27 mouse cellular contexts compared by ENCODE assay signal in the genomic region with DNA sequence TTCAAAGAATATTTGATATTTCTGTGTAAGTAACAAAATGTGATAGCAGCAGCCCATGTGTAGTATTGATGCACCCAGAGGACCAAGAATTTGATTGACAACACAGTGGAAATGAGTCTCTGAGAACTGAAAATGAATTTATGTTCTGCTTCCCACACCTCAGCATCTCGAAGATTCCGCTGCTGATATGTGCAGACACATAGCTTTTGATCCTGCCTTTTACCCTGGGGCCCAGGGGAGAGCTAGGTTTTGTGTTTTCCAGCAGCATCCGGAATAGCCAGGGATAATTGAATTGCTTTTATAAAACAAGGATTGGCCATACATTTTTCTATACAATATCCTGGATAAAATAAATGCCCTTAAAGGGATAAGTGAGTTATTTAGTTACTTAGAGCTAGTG. TPM values are rescaled to one million over a fixed set of nuclear protein-coding genes. Genes with fewer than 3 reads are reported as not detected.
DNase-seq lines count a peak whose midpoint lies in the region; ATAC-seq lines count a peak whose summit lies in the region.
"Had no signal": no experiment of that assay in that cellular context is flagged by ENCODE, and none has a peak within 500 bp of the region (broad histone marks: within the 10 kb centered on the region; RNA-seq: fewer than 3 reads in every experiment).

No protein-coding gene starts in this region.

- H3K9me3 ChIP-seq in hindbrain, embryonic 14.5 days (ENCODE audit: control insufficient read depth, low read length), result no peaks in the 10 kb centered on the region
- no peaks in the 10 kb centered on the region for H3K9me3 ChIP-seq in hindbrain, embryonic 12.5 days (replicated peaks)
- H3K9me3 ChIP-seq in midbrain, embryonic 14.5 days (ENCODE audit: control insufficient read depth, low read length), result no peaks in the 10 kb centered on the region
- no peaks in the 10 kb centered on the region for H3K9me3 ChIP-seq in midbrain, embryonic 10.5 days (replicated peaks)
- no peaks in the 10 kb centered on the region for H3K9me3 ChIP-seq in midbrain, embryonic 16.5 days (replicated peaks; ENCODE audit: control insufficient read depth, low read length, poor library complexity, severe bottlenecking)
- no peaks in the 10 kb centered on the region for H3K9me3 ChIP-seq in liver, embryonic 12.5 days (replicated peaks)
- H3K9me3 ChIP-seq: embryonic facial prominence, embryonic 13.5 days; embryonic facial prominence, embryonic 15.5 days; forebrain, embryonic 10.5 days; forebrain, embryonic 12.5 days had no signal

- peaks cover 8% of the 10 kb centered on the region; the same call in 1 of the 2 replicates for H3K4me1 ChIP-seq in hindbrain, embryonic 14.5 days (replicated peaks; ENCODE audit: control insufficient read depth, insufficient read depth, low read length)
- 0 out of 2 replicates have a peak, but pooled peaks cover 3% of the 10 kb centered on the region for H3K4me1 ChIP-seq in hindbrain, embryonic 12.5 days
- H3K4me1 ChIP-seq in midbrain, embryonic 14.5 days (ENCODE audit: control insufficient read depth, insufficient read depth, low read length), result no peaks in the 10 kb centered on the region
- H3K4me1 ChIP-seq in midbrain, embryonic 10.5 days, result peaks cover 9% of the 10 kb centered on the region
- peaks cover 13% of the 10 kb centered on the region for H3K4me1 ChIP-seq in midbrain, embryonic 16.5 days (ENCODE audit: control insufficient read depth, insufficient read depth, low read length)
- H3K4me1 ChIP-seq in liver, embryonic 12.5 days, result no peaks in the 10 kb centered on the region
- H3K4me1 ChIP-seq: embryonic facial prominence, embryonic 15.5 days had no signal

- H3K4me3 ChIP-seq in hindbrain, embryonic 14.5 days (replicated peaks; ENCODE audit: low read length), result no peak overlapping the region
- no peak overlapping the region for H3K4me3 ChIP-seq in hindbrain, embryonic 12.5 days
- H3K4me3 ChIP-seq in midbrain, embryonic 14.5 days (replicated peaks; ENCODE audit: low read depth, low read length), result no peak overlapping the region
- H3K4me3 ChIP-seq in midbrain, embryonic 10.5 days, result no peak overlapping the region
- no peak overlapping the region for H3K4me3 ChIP-seq in midbrain, embryonic 16.5 days (ENCODE audit: low read depth, low read length)
- H3K4me3 ChIP-seq in liver, embryonic 12.5 days, result no peak overlapping the region
- H3K4me3 ChIP-seq: embryonic facial prominence, embryonic 13.5 days; embryonic facial prominence, embryonic 15.5 days; erythroblast, embryonic 14.5 days; forebrain, embryonic 10.5 days; forebrain, embryonic 12.5 days had no signal

- H3K4me2 ChIP-seq in hindbrain, embryonic 14.5 days (replicated peaks), result no peak overlapping the region
- H3K4me2 ChIP-seq in hindbrain, embryonic 12.5 days (replicated peaks), result no peak overlapping the region
- H3K4me2 ChIP-seq in midbrain, embryonic 14.5 days (ENCODE audit: low read length), result no peak overlapping the region
- no peak overlapping the region for H3K4me2 ChIP-seq in midbrain, embryonic 16.5 days (ENCODE audit: low read length)
- H3K4me2 ChIP-seq in liver, embryonic 12.5 days, result no peak overlapping the region
- H3K4me2 ChIP-seq: embryonic facial prominence, embryonic 13.5 days; embryonic facial prominence, embryonic 15.5 days; forebrain, embryonic 12.5 days had no signal

- no peaks in the 10 kb centered on the region for H3K36me3 ChIP-seq in hindbrain, embryonic 14.5 days (replicated peaks; ENCODE audit: control insufficient read depth, insufficient read depth)
- H3K36me3 ChIP-seq in hindbrain, embryonic 12.5 days, result no peaks in the 10 kb centered on the region
- no peaks in the 10 kb centered on the region for H3K36me3 ChIP-seq in midbrain, embryonic 14.5 days (ENCODE audit: control insufficient read depth, insufficient read depth, low read length)
- H3K36me3 ChIP-seq in midbrain, embryonic 10.5 days, result no peaks in the 10 kb centered on the region
- no peaks in the 10 kb centered on the region for H3K36me3 ChIP-seq in midbrain, embryonic 16.5 days (ENCODE audit: control insufficient read depth, insufficient read depth, low read length)
- H3K36me3 ChIP-seq in liver, embryonic 12.5 days, result no peaks in the 10 kb centered on the region
- H3K36me3 ChIP-seq: embryonic facial prominence, embryonic 13.5 days; embryonic facial prominence, embryonic 15.5 days; forebrain, embryonic 10.5 days; forebrain, embryonic 12.5 days had no signal

- ATAC-seq in hindbrain, embryonic 14.5 days (ENCODE audit: low FRiP score), result no peak
- no peak for ATAC-seq in hindbrain, embryonic 12.5 days (ENCODE audit: low FRiP score)
- no peak for ATAC-seq in midbrain, embryonic 14.5 days (ENCODE audit: low FRiP score, low TSS enrichment)
- ATAC-seq in midbrain, embryonic 16.5 days, result peak; percentile 29; the same call in 1 of the 2 replicates
- ATAC-seq in liver, embryonic 12.5 days, result no peak
- ATAC-seq: activated CD4-positive, CD25-positive, alpha-beta regulatory T cell, adult 4 months; forebrain, embryonic 14.5 days; forebrain, embryonic 16.5 days had no signal

- DNase-seq in hindbrain, embryonic 14.5 days (ENCODE audit: low spot score), result no peak
- peak; percentile 74 for DNase-seq in midbrain, embryonic 14.5 days
- DNase-seq in midbrain, embryonic 10.5 days (ENCODE audit: low spot score), result no peak
- peak; percentile 25 for DNase-seq in retina, postnatal 1 day
- no peak for DNase-seq in retina, embryonic 14.5 days (ENCODE audit: low spot score)
- DNase-seq: adrenal gland, adult 8-10 months; adrenal gland, postnatal 14 days; adrenal gland, postnatal 36 days; cerebellum, adult 11 months; cerebellum, adult 18-20 months; cerebellum, adult 8-10 months; cerebellum, adult 9-11 months; cerebellum, postnatal 14 days; cerebellum, postnatal 36 days; embryo, embryonic 11 days had no signal

- H3K9ac ChIP-seq in hindbrain, embryonic 14.5 days, result no peak overlapping the region
- H3K9ac ChIP-seq in hindbrain, embryonic 12.5 days, result no peak overlapping the region
- H3K9ac ChIP-seq in midbrain, embryonic 14.5 days (replicated peaks; ENCODE audit: low read length), result no peak overlapping the region
- no peak overlapping the region for H3K9ac ChIP-seq in midbrain, embryonic 16.5 days (ENCODE audit: low read depth, low read length)
- no peak overlapping the region for H3K9ac ChIP-seq in liver, embryonic 12.5 days
- H3K9ac ChIP-seq: embryonic facial prominence, embryonic 13.5 days; embryonic facial prominence, embryonic 15.5 days; forebrain, embryonic 12.5 days had no signal

- no peaks in the 10 kb centered on the region for H3K27me3 ChIP-seq in hindbrain, embryonic 14.5 days (ENCODE audit: control insufficient read depth, insufficient read depth, low read length)
- H3K27me3 ChIP-seq in hindbrain, embryonic 12.5 days, result no peaks in the 10 kb centered on the region
- no peaks in the 10 kb centered on the region for H3K27me3 ChIP-seq in midbrain, embryonic 14.5 days (ENCODE audit: control insufficient read depth, insufficient read depth, low read length)
- no peaks in the 10 kb centered on the region for H3K27me3 ChIP-seq in midbrain, embryonic 10.5 days (ENCODE audit: low read depth, poor library complexity, severe bottlenecking)
- no peaks in the 10 kb centered on the region for H3K27me3 ChIP-seq in midbrain, embryonic 16.5 days (ENCODE audit: control insufficient read depth, insufficient read depth, low read depth, low read length)
- no peaks in the 10 kb centered on the region for H3K27me3 ChIP-seq in liver, embryonic 12.5 days (replicated peaks)
- H3K27me3 ChIP-seq: embryonic facial prominence, embryonic 13.5 days; embryonic facial prominence, embryonic 15.5 days; forebrain, embryonic 12.5 days had no signal

- 0 out of 2 replicates have a peak overlapping the region, but pooled peaks have one; percentile 5 for H3K27ac ChIP-seq in hindbrain, embryonic 14.5 days
- H3K27ac ChIP-seq in hindbrain, embryonic 12.5 days, result no peak overlapping the region
- peak overlapping the region; percentile 32; the same call in 1 of the 2 replicates for H3K27ac ChIP-seq in midbrain, embryonic 14.5 days (replicated peaks; ENCODE audit: low read depth, low read length)
- H3K27ac ChIP-seq in midbrain, embryonic 10.5 days (replicated peaks), result no peak overlapping the region
- H3K27ac ChIP-seq in midbrain, embryonic 16.5 days (ENCODE audit: low read length), result no peak overlapping the region
- no peak overlapping the region for H3K27ac ChIP-seq in liver, embryonic 12.5 days
- H3K27ac ChIP-seq: embryonic facial prominence, embryonic 13.5 days; embryonic facial prominence, embryonic 15.5 days; forebrain, embryonic 10.5 days; forebrain, embryonic 12.5 days had no signal

- WGBS in hindbrain, embryonic 14.5 days, result 51% methylated on average over 3 of the region's 3 CpGs
- 62% methylated on average over 3 of the region's 3 CpGs for WGBS in hindbrain, embryonic 12.5 days
- WGBS in midbrain, embryonic 14.5 days, result 20% methylated on average over 3 of the region's 3 CpGs
- 78% methylated on average over 3 of the region's 3 CpGs for WGBS in midbrain, embryonic 10.5 days
- WGBS in midbrain, embryonic 16.5 days, result 26% methylated on average over 3 of the region's 3 CpGs
- WGBS in liver, embryonic 12.5 days (ENCODE audit: insufficient replicate concordance), result 68% methylated on average over 3 of the region's 3 CpGs

RNA-seq across cellular contexts. Expression of a gene that starts 20.7 kb away (rescaled TPM):
- polyA plus RNA-seq in hindbrain, embryonic 14.5 days (2014; fragmentation: Nextera tagmentation; extraction: Ambion mirVana), result 29.9 and 32.0 TPM in 2 replicates
- polyA plus RNA-seq in hindbrain, embryonic 12.5 days (2016; fragmentation: Nextera tagmentation; extraction: Ambion mirVana), result 8.0 and 9.0 TPM in 2 replicates
- polyA plus RNA-seq in midbrain, embryonic 14.5 days (2014; fragmentation: Nextera tagmentation; extraction: Ambion mirVana), result 24.2 and 25.0 TPM in 2 replicates
- 1.3 and 2.4 TPM in 2 replicates for polyA plus RNA-seq in midbrain, embryonic 10.5 days (2016; fragmentation: Nextera tagmentation; extraction: Ambion mirVana)
- 24.8 and 26.9 TPM in 2 replicates for polyA plus RNA-seq in midbrain, embryonic 16.5 days (2015; fragmentation: Nextera tagmentation; extraction: Ambion mirVana)
- polyA plus RNA-seq in liver, embryonic 12.5 days (2016; fragmentation: Nextera tagmentation; extraction: Ambion mirVana), result 0.07 and 0.14 TPM in 2 replicates
- polyA plus RNA-seq: activated CD4-positive, CD25-positive, alpha-beta regulatory T cell, adult 4 months; C2C12; erythroblast, embryonic 14.5 days had no signal

Comparison
In these comparisons a context has a peak if more than half of its experiments do, and no peak if none do; other contexts are left out.
1. DNase-seq: peak in midbrain, embryonic 14.5 days (single experiment) and retina, postnatal 1 day (single experiment); none in hindbrain, embryonic 14.5 days (single experiment), midbrain, embryonic 10.5 days (single experiment) and retina, embryonic 14.5 days (single experiment).
2. H3K27ac ChIP-seq: peak in hindbrain, embryonic 14.5 days (single experiment) and midbrain, embryonic 14.5 days (single experiment); none in hindbrain, embryonic 12.5 days (single experiment), midbrain, embryonic 10.5 days (single experiment), midbrain, embryonic 16.5 days (single experiment) and liver, embryonic 12.5 days (single experiment).